Mouse (Mus musculus) Patski (cell line): Measurements from ENCODE around the gene Srprb. TPM values are rescaled to one million over a fixed set of nuclear protein-coding genes. Genes with fewer than 3 reads are reported as not detected.

ENCODE experiments used
- ATAC-seq: fragments of 100-300 bp; one replicate; pipeline ENCODE4 v1.8.0; 2021
- CTCF ChIA-PET: fragments of 350-600 bp; sonication (Branson Sonifier 250); formaldehyde crosslinking; loops from one replicate; lab custom pipeline; 2022; ENCODE audit warnings: inconsistent platforms; lab: Charles Lee
- POLR2A ChIA-PET: fragments of 350-600 bp; sonication (Branson Sonifier 250); formaldehyde crosslinking; loops from one replicate; lab custom pipeline; 2022; ENCODE audit warnings: antibody characterized with exemption, inconsistent platforms; lab: Charles Lee
- DNase-seq: peaks from one replicate; pipeline ENCODE4 v3.0.0-alpha.2; 2011; ENCODE audit warnings: low read depth, low spot score
- H3K27me3 ChIP-seq: fragments of 371-371 bp; one replicate; pipeline ENCODE4 v1.5.1; 2021
- CTCF ChIP-seq: fragments of 100-300 bp; IDR thresholded peaks from one replicate; pipeline ENCODE4 v1.5.1; 2021
- in situ Hi-C: fragments of 300-500 bp; cut with MboI; formaldehyde crosslinking; loops from 3 replicates; pipeline ENCODE4 v1.11.1; 2018; ENCODE audit warnings: low pct_unique_long_range_greater_than_20kb, mixed read lengths
- polyA plus RNA-seq: library from polyadenylated mRNA; unstranded; gene quantifications from one replicate; pipeline ENCODE4 v1.2.3, GENCODE M21; 2021

Gene Srprb
- polyA plus RNA-seq, 1 experiment from 2014 or later: 43.0 TPM

- ATAC-seq: no peak
- in situ Hi-C loops: no loop called here
- H3K27me3 ChIP-seq: peaks cover 11% of the 10 kb centered on the region
- no peak for TF ChIP-seq CTCF
- POLR2A ChIA-PET: no interaction called here
- CTCF ChIA-PET: no interaction called here
- no peak for DNase-seq
Measured at GRCm38 (mm10) chr9:103230151-103230951, 28.4 kb upstream of the Srprb start, which contains the start of the genes Gm20425 and Trf. Gm20425 (minus strand) TSS chr9:103230307. Trf (minus strand) TSS chr9:103230444.

- CTCF ChIA-PET: no interaction called here
- no peak for DNase-seq
- no peak for TF ChIP-seq CTCF
- in situ Hi-C loops: no loop called here
- ATAC-seq: no peak
- POLR2A ChIA-PET: no interaction called here
- peaks cover 11% of the 10 kb centered on the region for H3K27me3 ChIP-seq
Measured at GRCm38 (mm10) chr9:103229037-103229867, 27.3 kb upstream of the Srprb start.

- POLR2A ChIA-PET: no interaction called here
- CTCF ChIA-PET: no interaction called here
- no peak for TF ChIP-seq CTCF
- in situ Hi-C loops: no loop called here
- DNase-seq (no peak), ATAC-seq (no peak)
- H3K27me3 ChIP-seq: peaks cover 11% of the 10 kb centered on the region
Measured at GRCm38 (mm10) chr9:103228370-103229003, 26.6 kb upstream of the Srprb start.

- in situ Hi-C loops: no loop called here
- no peak for ATAC-seq
- no peak for TF ChIP-seq CTCF
- ChIA-PET POLR2A (no interaction called here), CTCF (no interaction called here)
- no peak for DNase-seq
- peaks cover 11% of the 10 kb centered on the region for H3K27me3 ChIP-seq
Measured at GRCm38 (mm10) chr9:103227760-103228159, 25.8 kb upstream of the Srprb start.

- TF ChIP-seq CTCF: no peak
- ChIA-PET POLR2A (no interaction called here), CTCF (no interaction called here)
- in situ Hi-C loops: no loop called here
- DNase-seq: no peak
- no peak for ATAC-seq
- peaks cover 11% of the 10 kb centered on the region for H3K27me3 ChIP-seq
Measured at GRCm38 (mm10) chr9:103226806-103227205, 24.9 kb upstream of the Srprb start.

GRCm38 (mm10) chr9:103225464-103225863 lies 23.5 kb upstream of the Srprb start:
- POLR2A ChIA-PET: no interaction called here
- TF ChIP-seq CTCF: no peak
- H3K27me3 ChIP-seq: peaks cover 11% of the 10 kb centered on the region
- CTCF ChIA-PET: no interaction called here
- ATAC-seq (no peak), DNase-seq (no peak)
- in situ Hi-C loops: no loop called here

- no peak for DNase-seq
- no peak for ATAC-seq
- peaks cover 8% of the 10 kb centered on the region for H3K27me3 ChIP-seq
- in situ Hi-C loops: no loop called here
- POLR2A ChIA-PET: no interaction called here
- CTCF ChIA-PET: no interaction called here
- TF ChIP-seq CTCF: no peak
Measured at GRCm38 (mm10) chr9:103224721-103225120, 22.8 kb upstream of the Srprb start.

GRCm38 (mm10) chr9:103214281-103214680 lies 12.3 kb upstream of the Srprb start:
- DNase-seq: no peak
- in situ Hi-C loops: no loop called here
- H3K27me3 ChIP-seq: peaks cover 24% of the 10 kb centered on the region
- ChIA-PET POLR2A (interaction anchor here (0.5 kb wide), 1 partner anchor 18 kb away, joined by 3 read pairs; no protein-coding TSS in a partner anchor), CTCF (no interaction called here)
- no peak for ATAC-seq
- TF ChIP-seq CTCF: no peak

GRCm38 (mm10) chr9:103213631-103214030 lies 11.7 kb upstream of the Srprb start:
- DNase-seq (no peak), ATAC-seq (no peak)
- CTCF ChIA-PET: no interaction called here
- H3K27me3 ChIP-seq: peaks cover 24% of the 10 kb centered on the region
- TF ChIP-seq CTCF: no peak
- in situ Hi-C loops: no loop called here
- POLR2A ChIA-PET: interaction anchor here (0.5 kb wide), 1 partner anchor 18 kb away, joined by 3 read pairs; no protein-coding TSS in a partner anchor

- no peak for TF ChIP-seq CTCF
- POLR2A ChIA-PET: no interaction called here
- in situ Hi-C loops: no loop called here
- DNase-seq (no peak), ATAC-seq (no peak)
- CTCF ChIA-PET: no interaction called here
- H3K27me3 ChIP-seq: peaks cover 22% of the 10 kb centered on the region
Measured at GRCm38 (mm10) chr9:103212654-103213420, 10.9 kb upstream of the Srprb start.
